Mouse (Mus musculus) stomach, postnatal 0 days (tissue): ENCODE results near the gene Prss21.

Experiments used
- CTCF ChIP-seq: IDR thresholded peaks from 2 replicates; pipeline ENCODE4 v1.5.1; 2016; ENCODE audit warnings: antibody characterized with exemption, low read depth, mild to moderate bottlenecking, moderate library complexity
- EP300 ChIP-seq: optimal IDR thresholded peaks from 2 replicates; pipeline ENCODE3; 2016; ENCODE audit warnings: antibody characterized with exemption

DNA sequence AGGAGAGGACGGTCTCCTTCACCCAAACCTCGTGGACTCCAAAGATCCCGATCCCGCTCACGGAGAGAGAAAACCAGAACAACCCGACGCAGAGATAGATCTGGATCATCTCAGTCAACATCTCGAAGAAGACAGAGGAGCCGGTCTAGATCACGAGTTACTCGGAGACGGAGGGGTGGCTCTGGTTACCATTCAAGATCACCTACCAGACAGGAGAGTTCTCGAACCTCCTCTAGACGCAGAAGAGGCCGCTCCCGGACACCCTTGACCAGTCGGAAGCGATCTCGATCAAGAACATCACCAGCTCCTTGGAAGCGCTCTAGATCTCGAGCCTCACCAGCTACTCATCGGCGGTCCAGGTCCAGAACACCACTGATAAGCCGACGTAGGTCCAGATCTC, 48.6 kb upstream of the Prss21 start:
- TF ChIP-seq EP300 (no peak), CTCF (no peak)
